Mouse (Mus musculus) liver, embryonic 14.5 days (tissue): ENCODE data around the gene Capn9.

Source experiments
- CTCF ChIP-seq: IDR thresholded peaks from 2 replicates; pipeline ENCODE4 v1.5.1; 2016; ENCODE audit warnings: antibody characterized with exemption, low read depth, control low read depth
- EP300 ChIP-seq: IDR thresholded peaks from 2 replicates; pipeline ENCODE4 v1.6.1; 2016; ENCODE audit warnings: antibody characterized with exemption, low read depth

DNA sequence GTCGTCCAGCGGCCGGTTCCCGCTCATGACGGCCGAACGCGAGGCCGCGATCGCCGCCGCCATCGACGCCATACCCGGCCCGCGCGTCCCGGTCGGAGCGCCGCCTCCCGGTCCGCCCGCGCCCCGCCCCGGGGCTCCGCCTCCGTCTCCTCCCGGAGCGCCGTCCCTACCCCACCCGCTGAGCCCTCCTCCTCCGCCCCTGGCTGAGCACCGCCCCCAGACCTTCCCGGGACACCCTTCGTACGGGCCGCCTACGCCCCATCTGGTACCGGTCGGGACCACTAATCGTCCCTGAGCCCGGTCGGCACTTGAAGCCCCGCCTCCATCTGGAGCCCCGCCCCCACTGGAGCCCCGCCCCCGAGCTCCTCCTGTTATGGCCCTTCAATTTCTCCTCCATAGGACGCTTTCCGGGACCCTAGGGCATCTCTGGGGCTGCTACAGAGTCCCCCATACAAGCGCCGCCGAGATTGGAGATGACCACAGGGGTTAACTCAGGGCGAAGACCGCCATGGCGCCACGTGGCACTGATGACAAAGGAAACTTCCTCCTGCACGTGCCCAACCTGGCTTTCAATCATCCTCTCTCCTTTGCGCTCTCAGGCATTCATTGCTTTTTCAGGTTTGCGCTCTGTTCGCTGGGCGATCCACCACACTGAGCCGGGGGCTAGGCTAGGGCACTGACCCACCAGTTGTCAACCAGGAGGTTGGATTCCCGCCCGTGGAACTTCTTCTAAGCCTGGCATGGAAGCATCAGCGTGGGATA, 87.4 kb downstream of the Capn9 start, which contains the start of gene 2310022B05Rik:
- TF ChIP-seq EP300 (no peak), CTCF (no peak; the same call in 1 of the 2 replicates)
